Mouse (Mus musculus): ENCODE results near the gene Appl1. TPM values are rescaled to one million over a fixed set of nuclear protein-coding genes. Genes with fewer than 3 reads are reported as not detected.

The Appl1 gene
- polyA plus RNA-seq, 1 experiment, result 2.9 TPM

DNA sequence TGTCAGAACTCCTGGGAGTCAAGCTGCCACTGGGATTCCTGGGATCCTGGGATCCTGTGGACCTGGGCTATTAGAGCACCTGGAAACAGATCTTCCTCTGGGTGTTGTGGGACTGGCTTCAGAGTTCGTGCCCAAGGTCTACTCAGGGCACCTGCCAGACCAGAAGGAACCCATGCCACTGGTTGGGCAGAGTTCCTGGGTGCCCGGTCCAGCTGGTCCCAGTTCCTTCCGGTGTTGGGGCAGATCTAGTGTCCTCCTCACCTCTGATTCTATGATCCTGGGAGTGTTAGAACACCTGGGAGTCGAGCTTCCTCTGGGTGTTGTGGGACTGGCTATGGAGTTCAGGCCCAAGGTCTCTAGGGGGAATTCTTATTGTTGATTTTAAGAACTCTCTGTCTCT is 63.6 kb downstream of the Appl1 start:
- H3K4me3 ChIP-seq (ENCODE audit: insufficient read depth, poor library complexity, severe bottlenecking), result no peak overlapping the region

DNA sequence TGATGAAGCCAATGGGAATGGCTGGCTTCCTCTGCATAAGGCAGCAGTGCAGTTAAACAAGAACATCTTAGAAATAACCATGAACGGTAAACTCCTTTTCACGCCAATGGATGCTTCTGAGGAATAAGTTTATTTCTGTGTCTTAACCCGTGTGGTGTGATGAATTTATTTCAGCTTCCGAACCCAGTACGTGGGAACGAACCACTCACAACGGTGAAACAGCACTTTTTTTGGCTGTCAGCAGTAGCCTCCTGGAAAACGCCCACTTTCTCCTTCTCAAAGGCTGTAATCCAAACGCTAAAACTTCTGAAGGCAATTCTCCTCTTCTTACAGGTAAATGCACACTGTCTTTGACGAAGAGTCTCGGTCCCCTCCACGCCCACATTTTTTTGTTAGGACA is 70.1 kb downstream of the Appl1 start:
- Histone ChIP-seq H3K27me3 (ENCODE audit: control insufficient read depth, insufficient read depth, insufficient read length) (peaks cover 4% of the 10 kb centered on the region), H3K4me3 (ENCODE audit: insufficient read depth, poor library complexity, severe bottlenecking) (no peak overlapping the region), H3ac (ENCODE audit: control insufficient read depth, insufficient read length, low read depth) (no peak overlapping the region), H3K36me3 (ENCODE audit: control insufficient read depth, insufficient read depth) (no peaks in the 10 kb centered on the region), H3K79me2 (ENCODE audit: control insufficient read depth, insufficient read depth) (no peaks in the 10 kb centered on the region), H3K79me3 (ENCODE audit: low read depth) (no peaks in the 10 kb centered on the region)
- TF ChIP-seq MAX (IDR thresholded peaks at IDR 0.05), result no peak
- TF ChIP-seq MYOG (IDR thresholded peaks at IDR 0.05; ENCODE audit: control insufficient read depth, extremely low read depth, insufficient read length), result no peak
- no peak for TF ChIP-seq FOSL1 (IDR thresholded peaks at IDR 0.05; ENCODE audit: insufficient read depth, low read length, poor library complexity, severe bottlenecking)
- TF ChIP-seq MYOD1 (IDR thresholded peaks at IDR 0.05; ENCODE audit: control insufficient read depth, insufficient read length, low read depth), result no peak
- no peak for TF ChIP-seq USF1 (IDR thresholded peaks at IDR 0.05; ENCODE audit: low read depth)
- TF ChIP-seq CEBPB (IDR thresholded peaks at IDR 0.05; ENCODE audit: low read depth), result no peak
- TF ChIP-seq CTCF (IDR thresholded peaks at IDR 0.05; ENCODE audit: control insufficient read depth, insufficient read depth, insufficient read length), result no peak

More for the DNA sequence above, 63.6 kb downstream of the Appl1 start:
- Histone ChIP-seq H3K79me2 (ENCODE audit: control insufficient read depth, insufficient read depth) (no peaks in the 10 kb centered on the region), H3ac (ENCODE audit: control insufficient read depth, insufficient read length, low read depth) (no peak overlapping the region), H3K27me3 (ENCODE audit: control insufficient read depth, insufficient read depth, insufficient read length) (no peaks in the 10 kb centered on the region), H3K36me3 (ENCODE audit: control insufficient read depth, insufficient read depth) (no peaks in the 10 kb centered on the region), H3K79me3 (ENCODE audit: low read depth) (no peaks in the 10 kb centered on the region)
- TF ChIP-seq MYOG (IDR thresholded peaks at IDR 0.05; ENCODE audit: control insufficient read depth, extremely low read depth, insufficient read length) (no peak), MAX (IDR thresholded peaks at IDR 0.05) (no peak), MYOD1 (IDR thresholded peaks at IDR 0.05; ENCODE audit: control insufficient read depth, insufficient read length, low read depth) (no peak), CTCF (IDR thresholded peaks at IDR 0.05; ENCODE audit: control insufficient read depth, insufficient read depth, insufficient read length) (no peak), FOSL1 (IDR thresholded peaks at IDR 0.05; ENCODE audit: insufficient read depth, low read length, poor library complexity, severe bottlenecking) (no peak), CEBPB (IDR thresholded peaks at IDR 0.05; ENCODE audit: low read depth) (no peak), USF1 (IDR thresholded peaks at IDR 0.05; ENCODE audit: low read depth) (no peak)

DNA sequence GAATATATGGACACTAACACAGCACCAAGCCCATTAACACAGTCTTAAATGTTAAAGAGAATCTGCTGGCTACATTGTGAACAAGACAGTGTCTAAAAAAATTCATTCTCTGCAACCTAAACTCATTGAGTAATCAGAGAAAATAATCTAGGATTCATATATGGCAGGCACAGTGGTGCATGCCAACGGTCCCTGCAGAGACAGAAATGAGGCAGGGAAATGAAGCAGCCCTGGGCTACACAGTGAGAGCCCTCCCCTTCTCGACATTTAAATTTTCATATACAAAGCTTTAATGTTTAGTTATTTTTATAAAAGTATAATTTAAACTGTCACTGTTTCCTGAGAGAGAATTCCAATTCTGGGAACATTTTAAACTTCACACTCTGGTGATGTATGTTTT is 71.5 kb downstream of the Appl1 start:
- H3ac ChIP-seq (ENCODE audit: control insufficient read depth, insufficient read length, low read depth), result no peak overlapping the region
- no peaks in the 10 kb centered on the region for H3K79me3 ChIP-seq (ENCODE audit: low read depth)
- H3K27me3 ChIP-seq (ENCODE audit: control insufficient read depth, insufficient read depth, insufficient read length), result peaks cover 4% of the 10 kb centered on the region
- no peaks in the 10 kb centered on the region for H3K79me2 ChIP-seq (ENCODE audit: control insufficient read depth, insufficient read depth)
- no peaks in the 10 kb centered on the region for H3K36me3 ChIP-seq (ENCODE audit: control insufficient read depth, insufficient read depth)
- no peak overlapping the region for H3K4me3 ChIP-seq (ENCODE audit: insufficient read depth, poor library complexity, severe bottlenecking)
- TF ChIP-seq FOSL1 (IDR thresholded peaks at IDR 0.05; ENCODE audit: insufficient read depth, low read length, poor library complexity, severe bottlenecking) (no peak), CTCF (IDR thresholded peaks at IDR 0.05; ENCODE audit: control insufficient read depth, insufficient read depth, insufficient read length) (no peak), MYOG (IDR thresholded peaks at IDR 0.05; ENCODE audit: control insufficient read depth, extremely low read depth, insufficient read length) (no peak), MAX (IDR thresholded peaks at IDR 0.05) (no peak), MYOD1 (IDR thresholded peaks at IDR 0.05; ENCODE audit: control insufficient read depth, insufficient read length, low read depth) (no peak), CEBPB (IDR thresholded peaks at IDR 0.05; ENCODE audit: low read depth) (no peak), USF1 (IDR thresholded peaks at IDR 0.05; ENCODE audit: low read depth) (no peak)

DNA sequence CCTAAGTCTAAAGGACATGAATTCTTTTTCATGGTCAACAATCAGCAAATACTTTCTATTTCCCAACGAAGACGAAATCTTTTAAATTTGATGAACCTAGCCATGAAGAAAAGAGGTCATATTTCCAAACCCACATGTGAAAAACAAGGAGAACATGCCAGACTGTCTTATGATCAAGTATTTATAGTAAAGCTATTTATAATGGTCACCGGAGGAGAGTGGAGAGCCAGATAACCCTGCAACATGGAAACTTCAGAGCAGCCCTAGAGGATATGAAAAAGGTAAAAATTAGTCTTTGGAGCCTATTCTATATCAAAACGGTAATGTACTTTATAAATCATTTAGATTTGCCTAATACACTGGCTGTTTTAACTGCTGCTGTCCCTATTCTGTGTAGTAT is 76.6 kb downstream of the Appl1 start, which contains the start of gene Asb14:
TSS of gene Asb14 (plus strand) at position 166 of the 400 bp plus-strand sequence.
- H3K4me3 ChIP-seq (ENCODE audit: insufficient read depth, poor library complexity, severe bottlenecking), result no peak within 1 kb of the TSS
- H3K79me2 ChIP-seq (ENCODE audit: control insufficient read depth, insufficient read depth), result no peaks in the 10 kb centered on the region
- no peaks in the 10 kb centered on the region for H3K79me3 ChIP-seq (ENCODE audit: low read depth)
- peaks cover 14% of the 10 kb centered on the region for H3K27me3 ChIP-seq (ENCODE audit: control insufficient read depth, insufficient read depth, insufficient read length)
- no peak within 1 kb of the TSS for H3ac ChIP-seq (ENCODE audit: control insufficient read depth, insufficient read length, low read depth)
- no peaks in the 10 kb centered on the region for H3K36me3 ChIP-seq (ENCODE audit: control insufficient read depth, insufficient read depth)
- TF ChIP-seq FOSL1 (IDR thresholded peaks at IDR 0.05; ENCODE audit: insufficient read depth, low read length, poor library complexity, severe bottlenecking) (no peak), CEBPB (IDR thresholded peaks at IDR 0.05; ENCODE audit: low read depth) (no peak), MYOD1 (IDR thresholded peaks at IDR 0.05; ENCODE audit: control insufficient read depth, insufficient read length, low read depth) (no peak), CTCF (IDR thresholded peaks at IDR 0.05; ENCODE audit: control insufficient read depth, insufficient read depth, insufficient read length) (no peak), MAX (IDR thresholded peaks at IDR 0.05) (no peak), MYOG (IDR thresholded peaks at IDR 0.05; ENCODE audit: control insufficient read depth, extremely low read depth, insufficient read length) (no peak), USF1 (IDR thresholded peaks at IDR 0.05; ENCODE audit: low read depth) (no peak)

DNA sequence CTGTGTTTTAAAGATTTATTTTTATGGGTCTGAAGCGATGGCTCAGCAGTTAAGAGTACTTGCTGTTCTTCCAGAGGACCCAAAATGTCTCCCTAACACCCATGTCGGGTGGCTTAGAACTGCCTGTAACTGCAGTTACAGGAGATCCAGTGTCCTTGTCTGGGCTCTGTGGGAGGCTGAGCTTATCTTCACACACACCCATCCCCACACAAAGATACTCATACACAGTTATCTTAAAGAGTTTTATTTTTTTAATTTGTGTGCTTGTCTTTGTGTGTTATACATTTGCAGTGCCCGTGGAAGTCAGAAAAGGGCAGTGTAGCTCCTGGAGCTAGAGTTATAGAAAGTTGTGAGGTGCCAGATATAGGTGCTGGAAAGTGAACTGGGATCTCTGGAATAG is 80.3 kb downstream of the Appl1 start:
- peaks cover 14% of the 10 kb centered on the region for H3K27me3 ChIP-seq (ENCODE audit: control insufficient read depth, insufficient read depth, insufficient read length)
- H3K4me3 ChIP-seq (ENCODE audit: insufficient read depth, poor library complexity, severe bottlenecking), result no peak overlapping the region
- H3K79me3 ChIP-seq (ENCODE audit: low read depth), result no peaks in the 10 kb centered on the region
- no peak overlapping the region for H3ac ChIP-seq (ENCODE audit: control insufficient read depth, insufficient read length, low read depth)
- no peaks in the 10 kb centered on the region for H3K79me2 ChIP-seq (ENCODE audit: control insufficient read depth, insufficient read depth)
- no peak for TF ChIP-seq CEBPB (IDR thresholded peaks at IDR 0.05; ENCODE audit: low read depth)
- no peaks in the 10 kb centered on the region for H3K36me3 ChIP-seq (ENCODE audit: control insufficient read depth, insufficient read depth)

DNA sequence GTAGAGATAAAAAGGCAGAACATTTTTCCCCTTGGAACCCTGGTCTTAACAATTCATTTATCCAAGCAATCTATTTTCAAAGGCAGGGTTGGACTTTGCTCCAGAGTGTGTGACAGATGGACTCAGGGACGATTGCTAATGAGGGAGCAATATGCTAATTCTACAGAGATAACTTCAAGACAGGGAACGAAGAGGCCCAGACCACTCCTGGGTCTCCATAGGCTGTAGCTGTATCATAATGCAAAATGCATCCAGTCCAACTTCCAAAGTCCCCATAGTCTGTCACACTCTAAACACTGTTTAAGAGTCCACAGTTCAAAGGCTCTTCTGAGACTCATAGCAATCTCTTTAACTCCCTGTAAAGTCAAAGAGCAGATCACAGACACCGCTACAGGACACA is 83.8 kb downstream of the Appl1 start:
- Histone ChIP-seq H3K79me2 (ENCODE audit: control insufficient read depth, insufficient read depth) (no peaks in the 10 kb centered on the region), H3K36me3 (ENCODE audit: control insufficient read depth, insufficient read depth) (no peaks in the 10 kb centered on the region), H3K79me3 (ENCODE audit: low read depth) (no peaks in the 10 kb centered on the region), H3ac (ENCODE audit: control insufficient read depth, insufficient read length, low read depth) (no peak overlapping the region), H3K4me3 (ENCODE audit: insufficient read depth, poor library complexity, severe bottlenecking) (no peak overlapping the region), H3K27me3 (ENCODE audit: control insufficient read depth, insufficient read depth, insufficient read length) (peaks cover 7% of the 10 kb centered on the region)
- TF ChIP-seq USF1 (IDR thresholded peaks at IDR 0.05; ENCODE audit: low read depth) (no peak), MYOG (IDR thresholded peaks at IDR 0.05; ENCODE audit: control insufficient read depth, extremely low read depth, insufficient read length) (no peak), CTCF (IDR thresholded peaks at IDR 0.05; ENCODE audit: control insufficient read depth, insufficient read depth, insufficient read length) (no peak), FOSL1 (IDR thresholded peaks at IDR 0.05; ENCODE audit: insufficient read depth, low read length, poor library complexity, severe bottlenecking) (no peak), MAX (IDR thresholded peaks at IDR 0.05) (no peak), CEBPB (IDR thresholded peaks at IDR 0.05; ENCODE audit: low read depth) (no peak), MYOD1 (IDR thresholded peaks at IDR 0.05; ENCODE audit: control insufficient read depth, insufficient read length, low read depth) (no peak)

Data from C2C12 (cell line).